Comparison of ENCODE assay signal across 12 mouse cellular contexts in the genomic region with DNA sequence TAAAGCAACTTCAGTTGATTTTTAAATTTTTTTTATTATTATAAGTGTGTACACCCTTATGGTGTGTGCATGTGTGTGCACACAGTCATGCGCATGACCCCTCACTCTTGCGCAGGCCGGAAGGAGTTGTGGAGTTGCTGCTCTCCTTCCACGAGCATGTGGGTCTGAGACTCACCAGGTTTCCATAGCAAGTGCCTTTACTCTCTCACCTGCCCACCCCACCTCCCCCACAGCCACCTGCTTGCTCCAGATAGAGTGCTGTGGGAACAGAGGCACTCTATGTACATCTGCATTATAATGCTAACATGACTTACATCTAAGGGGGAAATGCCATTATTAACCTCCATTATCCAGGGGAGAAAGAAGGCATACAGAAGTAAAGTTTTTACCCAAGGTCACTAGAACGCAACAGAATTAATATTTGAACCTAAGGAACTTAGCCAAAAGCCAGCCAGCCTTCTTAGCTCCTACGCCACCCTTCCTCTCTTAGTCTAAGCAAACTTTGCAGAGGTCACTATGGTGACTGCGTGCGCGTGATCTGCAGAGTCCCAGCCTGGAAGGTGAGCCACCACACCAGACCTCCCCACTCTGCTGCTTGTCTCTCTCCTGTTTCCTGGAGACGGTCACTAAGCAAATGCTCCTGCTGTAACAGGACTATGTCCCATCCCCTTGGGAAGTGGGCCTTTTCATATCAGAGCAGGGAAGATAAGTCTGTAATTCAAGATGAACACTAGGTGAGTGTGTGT. TPM values are rescaled to one million over a fixed set of nuclear protein-coding genes. Genes with fewer than 3 reads are reported as not detected.
DNase-seq lines count a peak whose midpoint lies in the region; ATAC-seq and TF ChIP-seq lines count a peak whose summit lies in the region.
"Had no signal": no experiment of that assay in that cellular context is flagged by ENCODE, and none has a peak within 500 bp of the region (broad histone marks: within the 10 kb centered on the region; RNA-seq: fewer than 3 reads in every experiment).

No protein-coding gene starts in this region.

- H3K27me3 ChIP-seq in heart, embryonic 12.5 days (replicated peaks), result no peaks in the 10 kb centered on the region; the same call in 1 of the 2 replicates
- H3K27me3 ChIP-seq in heart, postnatal 0 days (ENCODE audit: control insufficient read depth, insufficient read depth, low read length), result no peaks in the 10 kb centered on the region
- no peaks in the 10 kb centered on the region for H3K27me3 ChIP-seq in midbrain, embryonic 16.5 days (ENCODE audit: control insufficient read depth, insufficient read depth, low read depth, low read length)
- H3K27me3 ChIP-seq in cerebellum, adult 2 months (ENCODE audit: control insufficient read depth, insufficient read depth, low read length), result no peaks in the 10 kb centered on the region; the same call in 1 of the 2 replicates

- TF ChIP-seq POLR2A in lung, adult 2 months (IDR thresholded peaks at IDR 0.05; ENCODE audit: borderline replicate concordance, extremely low read depth, low read depth, low read length), result peak; percentile 20; the same call in 1 of the 2 replicates
- TF ChIP-seq POLR2A in cerebellum, adult 2 months (IDR thresholded peaks at IDR 0.05; ENCODE audit: borderline replicate concordance, insufficient read depth, low read length), result no peak

- no peak overlapping the region for H3K4me3 ChIP-seq in heart, embryonic 12.5 days
- H3K4me3 ChIP-seq in lung, adult 2 months (replicated peaks; ENCODE audit: extremely low read depth, low read depth, low read length), result peak overlapping the region; percentile 10
- no peak overlapping the region for H3K4me3 ChIP-seq in heart, postnatal 0 days (ENCODE audit: low read depth, low read length)
- no peak overlapping the region for H3K4me3 ChIP-seq in midbrain, embryonic 16.5 days (ENCODE audit: low read depth, low read length)
- no peak overlapping the region for H3K4me3 ChIP-seq in cerebellum, adult 2 months (replicated peaks; ENCODE audit: insufficient read depth, low read depth, low read length)
- H3K4me3 ChIP-seq: myocyte had no signal

- TF ChIP-seq EP300 in heart, postnatal 0 days (IDR thresholded peaks at IDR 0.05; ENCODE audit: low read depth), result no peak

- no peaks in the 10 kb centered on the region for H3K36me3 ChIP-seq in heart, embryonic 12.5 days
- no peaks in the 10 kb centered on the region for H3K36me3 ChIP-seq in heart, postnatal 0 days (replicated peaks; ENCODE audit: control insufficient read depth, insufficient read depth, low read length)
- no peaks in the 10 kb centered on the region for H3K36me3 ChIP-seq in midbrain, embryonic 16.5 days (ENCODE audit: control insufficient read depth, insufficient read depth, low read length)

- no peak overlapping the region for H3K9ac ChIP-seq in heart, embryonic 12.5 days
- H3K9ac ChIP-seq in heart, postnatal 0 days (replicated peaks; ENCODE audit: low read depth, low read length), result no peak overlapping the region
- no peak overlapping the region for H3K9ac ChIP-seq in midbrain, embryonic 16.5 days (ENCODE audit: low read depth, low read length)

- no peaks in the 10 kb centered on the region for H3K9me3 ChIP-seq in heart, embryonic 12.5 days (replicated peaks)
- H3K9me3 ChIP-seq in heart, postnatal 0 days (replicated peaks; ENCODE audit: control insufficient read depth, low read length), result no peaks in the 10 kb centered on the region
- H3K9me3 ChIP-seq in midbrain, embryonic 16.5 days (replicated peaks; ENCODE audit: control insufficient read depth, low read length, poor library complexity, severe bottlenecking), result no peaks in the 10 kb centered on the region

- no peak for DNase-seq in heart, postnatal 25 days (ENCODE audit: low spot score)
- DNase-seq in lung, adult 2 months, result peak; percentile 28
- DNase-seq in lung, postnatal 10 days, result no peak
- peak; percentile 18 for DNase-seq in heart, postnatal 0 days (ENCODE audit: low spot score)
- DNase-seq in cerebellum, postnatal 4 days (ENCODE audit: low spot score in 2 of 2), result no peak
- DNase-seq in cerebellum, adult 2 months, result no peak
- DNase-seq: adrenal gland, adult 8-10 months; cerebellum, adult 8-10 months; right cerebral cortex, postnatal 4 days had no signal

- ATAC-seq in heart, embryonic 12.5 days (ENCODE audit: insufficient number of reproducible peaks, low FRiP score), result peak; percentile 49; the same call in 1 of the 2 replicates
- peak; percentile 53; the same call in 1 of the 2 replicates for ATAC-seq in heart, postnatal 0 days (ENCODE audit: insufficient read depth, low read depth)
- 0 out of 2 replicates have a peak, but pooled peaks have one; percentile 39 for ATAC-seq in midbrain, embryonic 16.5 days

- peak overlapping the region; percentile 24 for H3K4me2 ChIP-seq in heart, embryonic 12.5 days
- no peak overlapping the region; the same call in 1 of the 2 replicates for H3K4me2 ChIP-seq in heart, postnatal 0 days (ENCODE audit: low read depth, low read length)
- H3K4me2 ChIP-seq in midbrain, embryonic 16.5 days (ENCODE audit: low read length), result no peak overlapping the region

- WGBS in heart, embryonic 12.5 days, result 54% methylated on average over 10 of the region's 10 CpGs
- 63% methylated on average over 10 of the region's 10 CpGs for WGBS in lung, adult 2 months
- 59% methylated on average over 10 of the region's 10 CpGs for WGBS in heart, postnatal 0 days
- 64% methylated on average over 10 of the region's 10 CpGs for WGBS in midbrain, embryonic 16.5 days
- WGBS in cerebellum, adult 2 months, result 78% methylated on average over 10 of the region's 10 CpGs

- peaks cover 31% of the 10 kb centered on the region for H3K4me1 ChIP-seq in heart, embryonic 12.5 days (replicated peaks)
- no peaks in the 10 kb centered on the region; the same call in 1 of the 2 replicates for H3K4me1 ChIP-seq in lung, adult 2 months (ENCODE audit: control insufficient read depth, insufficient read depth, low read length)
- H3K4me1 ChIP-seq in heart, postnatal 0 days (ENCODE audit: control insufficient read depth, insufficient read depth), result 0 out of 2 replicates have a peak, but pooled peaks cover 4% of the 10 kb centered on the region
- peaks cover 12% of the 10 kb centered on the region for H3K4me1 ChIP-seq in midbrain, embryonic 16.5 days (ENCODE audit: control insufficient read depth, insufficient read depth, low read length)
- no peaks in the 10 kb centered on the region for H3K4me1 ChIP-seq in cerebellum, adult 2 months (ENCODE audit: control insufficient read depth, insufficient read depth, low read length)

- no peak for TF ChIP-seq CTCF in lung, adult 2 months (IDR thresholded peaks at IDR 0.05; ENCODE audit: insufficient read depth, low read length)
- no peak for TF ChIP-seq CTCF in heart, postnatal 0 days (IDR thresholded peaks at IDR 0.05; ENCODE audit: low read depth)
- no peak for TF ChIP-seq CTCF in cerebellum, adult 2 months (IDR thresholded peaks at IDR 0.05; ENCODE audit: borderline replicate concordance, insufficient read depth, low read depth, low read length)

- H3K27ac ChIP-seq in heart, embryonic 12.5 days (ENCODE audit: poor library complexity, severe bottlenecking), result no peak overlapping the region
- no peak overlapping the region for H3K27ac ChIP-seq in heart, postnatal 0 days (ENCODE audit: low read depth)
- H3K27ac ChIP-seq in midbrain, embryonic 16.5 days (ENCODE audit: low read length), result no peak overlapping the region
- no peak overlapping the region for H3K27ac ChIP-seq in cerebellum, adult 2 months (ENCODE audit: insufficient read depth, low read length)

- intact Hi-C loops in heart, postnatal 25 days (cut with DNase I), result no loop called here

RNA-seq across cellular contexts. Expression of a gene that starts 1.3 kb away (rescaled TPM):
- polyA plus RNA-seq in heart, embryonic 12.5 days (2016; fragmentation: Nextera tagmentation; extraction: Ambion mirVana), result 0.44 and 0.46 TPM in 2 replicates
- 1 to 10 TPM; 1.6 to 2.2 TPM for total RNA-seq in heart, postnatal 25 days (2021)
- polyA plus RNA-seq in lung, adult 2 months (2012; rRNA removed), result 53.4 and 55.7 TPM in 2 replicates
- total RNA-seq in heart, postnatal 0 days (2014; rRNA removed; ENCODE audit: low replicate concordance), result 3.7 and 7.0 TPM in 2 replicates
- 1.2 and 1.3 TPM in 2 replicates for polyA plus RNA-seq in heart, postnatal 0 days (2015; fragmentation: Nextera tagmentation; extraction: Ambion mirVana)
- polyA plus RNA-seq in midbrain, embryonic 16.5 days (2015; fragmentation: Nextera tagmentation; extraction: Ambion mirVana), result 0.53 and 0.75 TPM in 2 replicates
- 0.11 and 0.23 TPM in 2 replicates for polyA plus RNA-seq in cerebellum, adult 2 months (2012; rRNA removed)

RNA-seq across cellular contexts. Expression of a gene that starts 32.9 kb away (rescaled TPM):
- polyA plus RNA-seq in heart, embryonic 12.5 days (2016; fragmentation: Nextera tagmentation; extraction: Ambion mirVana), result 82.2 and 84.1 TPM in 2 replicates
- 10 to 100 TPM; 29.0 to 29.5 TPM for total RNA-seq in heart, postnatal 25 days (2021)
- polyA plus RNA-seq in lung, adult 2 months (2012; rRNA removed), result 30.6 and 33.1 TPM in 2 replicates
- total RNA-seq in heart, postnatal 0 days (2014; rRNA removed; ENCODE audit: low replicate concordance), result 29.7 and 147 TPM in 2 replicates
- 93.1 and 97.8 TPM in 2 replicates for polyA plus RNA-seq in heart, postnatal 0 days (2015; fragmentation: Nextera tagmentation; extraction: Ambion mirVana)
- polyA plus RNA-seq in midbrain, embryonic 16.5 days (2015; fragmentation: Nextera tagmentation; extraction: Ambion mirVana), result 114 and 124 TPM in 2 replicates
- 51.2 and 57.0 TPM in 2 replicates for polyA plus RNA-seq in cerebellum, adult 2 months (2012; rRNA removed)

RNA-seq across cellular contexts. Expression of a gene that starts 59.0 kb away (rescaled TPM):
- 3.9 and 4.0 TPM in 2 replicates for polyA plus RNA-seq in heart, embryonic 12.5 days (2016; fragmentation: Nextera tagmentation; extraction: Ambion mirVana)
- 1 to 10 TPM; 1.3 to 1.4 TPM for total RNA-seq in heart, postnatal 25 days (2021)
- polyA plus RNA-seq in lung, adult 2 months (2012; rRNA removed), result 10.1 and 17.4 TPM in 2 replicates
- 0.46 and 2.4 TPM in 2 replicates for total RNA-seq in heart, postnatal 0 days (2014; rRNA removed; ENCODE audit: low replicate concordance)
- 2.9 and 4.7 TPM in 2 replicates for polyA plus RNA-seq in heart, postnatal 0 days (2015; fragmentation: Nextera tagmentation; extraction: Ambion mirVana)
- polyA plus RNA-seq in midbrain, embryonic 16.5 days (2015; fragmentation: Nextera tagmentation; extraction: Ambion mirVana), result 21.0 and 26.0 TPM in 2 replicates
- polyA plus RNA-seq in cerebellum, adult 2 months (2012; rRNA removed), result 30.5 and 32.9 TPM in 2 replicates

RNA-seq across cellular contexts. Expression of a gene that starts 59.4 kb away (rescaled TPM):
- polyA plus RNA-seq in heart, embryonic 12.5 days (2016; fragmentation: Nextera tagmentation; extraction: Ambion mirVana), result 0.08 TPM in 1 of 2 replicates, not detected in the other
- under 1 TPM; 0.31 to 0.36 TPM for total RNA-seq in heart, postnatal 25 days (2021)
- polyA plus RNA-seq in lung, adult 2 months (2012; rRNA removed), result 0.53 and 0.70 TPM in 2 replicates
- not detected in 2 replicates for total RNA-seq in heart, postnatal 0 days (2014; rRNA removed; ENCODE audit: low replicate concordance)
- polyA plus RNA-seq in heart, postnatal 0 days (2015; fragmentation: Nextera tagmentation; extraction: Ambion mirVana), result 0.07 TPM in 1 of 2 replicates, not detected in the other
- polyA plus RNA-seq in midbrain, embryonic 16.5 days (2015; fragmentation: Nextera tagmentation; extraction: Ambion mirVana), result 0.44 and 0.60 TPM in 2 replicates
- 1.1 and 1.4 TPM in 2 replicates for polyA plus RNA-seq in cerebellum, adult 2 months (2012; rRNA removed)

Comparison
In these comparisons a context has a peak if more than half of its experiments do, and no peak if none do; other contexts are left out.
1. DNase-seq: peak in lung, adult 2 months (single experiment) and heart, postnatal 0 days (single experiment); none in heart, postnatal 25 days (single experiment), lung, postnatal 10 days (single experiment), cerebellum, postnatal 4 days (0 of 2) and cerebellum, adult 2 months (0 of 2).
2. RNA of a gene that starts 1.3 kb away (polyA plus RNA-seq): 53.4 to 55.7 TPM in lung, adult 2 months; 1.2 to 1.3 TPM in heart, postnatal 0 days, 0.53 to 0.75 TPM in midbrain, embryonic 16.5 days, 0.44 to 0.46 TPM in heart, embryonic 12.5 days and 0.11 to 0.23 TPM in cerebellum, adult 2 months; every median in the first group is over 10 times any median in the second.
3. Peak in every context shown above with its lines, with median percentiles within 50 percentile points of each other: ATAC-seq.